Mouse (Mus musculus) duodenum, adult 2 months (tissue): ENCODE data around the gene Slc8a1. TPM values are rescaled to one million over a fixed set of nuclear protein-coding genes. Genes with fewer than 3 reads are reported as not detected.

Source experiments
- polyA plus RNA-seq: library from polyadenylated mRNA; depleted of rRNA; stranded (reverse); fragments of >200 nt; gene quantifications from 2 replicates; pipeline ENCODE4 v1.2.3, GENCODE M21; 2012; ENCODE audit warnings: low replicate concordance; rRNA removed

Slc8a1 gene
- polyA plus RNA-seq = 0.18 and 1.6 TPM in 2 replicates

GRCm38 (mm10) chr17:81738311-81738755 lies at the start of gene Slc8a1:
Gene Slc8a1, minus strand, starts transcription at chr17:81738377.

GRCm38 (mm10) chr17:81441463-81441862 lies 296.7 kb downstream of the Slc8a1 start, which contains the start of gene Gm11096:
Gene Gm11096, plus strand, starts transcription at chr17:81441763.

